Mouse (Mus musculus) mouse embryonic stem cell (cell line): ENCODE data around the gene Mob2.

ENCODE experiments used
- in situ Hi-C, 2 experiments: fragments of 300-500 bp; cut with MboI; formaldehyde crosslinking; loops; 1 replicate in 1 of 2; 3 replicates in 1 of 2; pipeline ENCODE4 v1.14.3; 2019 to 2020; ENCODE audit warnings: low sequenced_read_pairs in 2 of 2, low pct_unique_long_range_greater_than_20kb in 1 of 2, mixed read lengths in 1 of 2; ENCODE audit not compliant: unreplicated experiment in 1 of 2

The Mob2 gene

DNA sequence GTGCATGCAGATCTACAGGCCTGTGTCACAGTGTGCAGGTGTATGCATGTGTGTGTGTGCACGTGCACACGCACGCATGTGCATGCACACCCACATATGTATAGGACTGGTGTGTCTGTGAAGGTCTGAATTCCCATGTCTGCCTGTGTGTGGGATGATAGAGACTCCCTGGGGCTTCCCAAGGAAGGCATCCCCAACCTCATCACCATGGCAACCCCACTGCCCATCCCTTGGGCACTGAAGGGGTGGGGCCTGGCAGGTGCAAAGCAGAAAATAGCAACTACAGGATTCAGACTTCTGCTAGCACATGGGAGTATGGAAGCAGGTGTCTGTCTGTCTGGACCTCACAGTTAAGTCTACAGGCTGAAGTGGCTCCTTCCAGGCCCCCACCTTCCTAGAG, 98.3 kb downstream of the Mob2 start:
- in situ Hi-C loops, result no loop called here

DNA sequence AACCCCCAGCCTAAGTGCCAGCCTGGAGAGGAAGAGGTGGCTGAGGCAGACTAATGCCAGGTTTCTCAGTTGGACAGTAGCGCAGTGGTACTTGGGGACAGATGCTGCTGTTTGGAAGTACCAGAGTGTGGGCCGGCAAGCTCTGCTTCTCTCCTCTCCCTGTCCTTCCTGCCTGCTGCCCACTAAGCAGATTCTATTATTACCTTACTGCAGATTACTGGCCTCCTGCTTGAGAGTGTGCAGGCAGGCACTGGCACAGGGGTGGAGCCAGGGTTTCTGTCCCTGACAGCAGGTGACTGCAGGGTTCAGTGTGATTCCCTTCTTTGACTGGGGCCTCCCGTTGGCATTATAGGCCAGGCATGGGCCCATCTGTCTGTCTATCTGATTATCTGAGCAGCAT, 99.4 kb downstream of the Mob2 start:
- in situ Hi-C loops, result no loop called here

- in situ Hi-C loops, result no loop called here
Observed at GRCm38 (mm10) chr7:141960926-141961325, 99.9 kb downstream of the Mob2 start.

DNA sequence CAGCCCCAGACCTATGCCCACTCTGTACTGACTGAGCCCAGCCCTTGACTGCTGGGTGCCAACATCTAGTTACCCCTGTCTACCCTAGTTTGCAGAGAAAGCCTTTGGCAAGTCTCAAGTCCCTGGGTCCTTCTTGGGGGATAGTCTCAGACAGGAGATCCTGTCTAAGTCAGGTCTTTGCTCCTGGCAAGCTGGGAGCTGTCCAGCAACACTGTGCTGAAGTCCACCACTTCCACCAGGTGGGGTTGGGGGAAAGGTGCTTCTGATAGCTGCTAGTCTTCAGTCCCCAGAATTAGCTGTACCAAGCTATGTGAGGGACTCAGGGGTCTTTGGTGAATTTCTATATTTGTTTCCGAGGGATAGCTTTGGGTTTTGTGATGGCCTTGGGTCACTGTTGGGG, 101.7 kb downstream of the Mob2 start:
- in situ Hi-C loops, result no loop called here
